Mouse (Mus musculus) hindbrain, embryonic 12.5 days (tissue): ENCODE results near the gene Abcd3. TPM values are rescaled to one million over a fixed set of nuclear protein-coding genes. Genes with fewer than 3 reads are reported as not detected.

ENCODE experiments used
- ATAC-seq: fragments of 200-750 bp; cut with Nextera tagmentation; 2 replicates; pipeline ENCODE4 v1.8.0; 2017; ENCODE audit warnings: moderate TSS enrichment; ENCODE audit not compliant: low FRiP score
- H3K27ac ChIP-seq: fragments of 300-500 bp; sonication (generic); 2 replicates; pipeline ENCODE4 v1.5.1; 2016; ENCODE audit warnings: mild to moderate bottlenecking
- H3K27me3 ChIP-seq: fragments of 300-500 bp; sonication (generic); 2 replicates; pipeline ENCODE4 v1.6.1; 2016; ENCODE audit warnings: mild to moderate bottlenecking
- H3K36me3 ChIP-seq: fragments of 300-500 bp; sonication (generic); 2 replicates; pipeline ENCODE4 v1.6.1; 2016; ENCODE audit warnings: mild to moderate bottlenecking
- H3K4me1 ChIP-seq: fragments of 300-500 bp; sonication (generic); 2 replicates; pipeline ENCODE4 v1.6.1; 2016
- H3K4me2 ChIP-seq: fragments of 300-500 bp; sonication (generic); replicated peaks from 2 replicates; pipeline ENCODE4 v1.6.1; 2016; ENCODE audit warnings: mild to moderate bottlenecking
- H3K4me3 ChIP-seq: fragments of 300-500 bp; sonication (generic); 2 replicates; pipeline ENCODE4 v1.5.1; 2016; ENCODE audit warnings: mild to moderate bottlenecking
- H3K9ac ChIP-seq: fragments of 300-500 bp; sonication (generic); 2 replicates; pipeline ENCODE4 v1.6.1; 2016; ENCODE audit warnings: mild to moderate bottlenecking, moderate library complexity
- H3K9me3 ChIP-seq: fragments of 300-500 bp; sonication (generic); replicated peaks from 2 replicates; pipeline ENCODE4 v1.6.1; 2016; ENCODE audit warnings: mild to moderate bottlenecking
- WGBS: fragments of 180-500 bp; shearing (Covaris S2); methylation state at CpG from one replicate; pipeline ENCODE4 v1.1.7; 2016; 5-methylcytosine and 5-hydroxymethylcytosine counted together
- polyA plus RNA-seq: library from polyadenylated mRNA; unstranded; fragments of >200 nt; fragmentation: Nextera tagmentation; extraction: Ambion mirVana; gene quantifications from 2 replicates; pipeline ENCODE4 v1.2.1, GENCODE M21; 2016

Abcd3 gene
- polyA plus RNA-seq, 1 experiment from 2014 or later = 65.3 TPM

DNA sequence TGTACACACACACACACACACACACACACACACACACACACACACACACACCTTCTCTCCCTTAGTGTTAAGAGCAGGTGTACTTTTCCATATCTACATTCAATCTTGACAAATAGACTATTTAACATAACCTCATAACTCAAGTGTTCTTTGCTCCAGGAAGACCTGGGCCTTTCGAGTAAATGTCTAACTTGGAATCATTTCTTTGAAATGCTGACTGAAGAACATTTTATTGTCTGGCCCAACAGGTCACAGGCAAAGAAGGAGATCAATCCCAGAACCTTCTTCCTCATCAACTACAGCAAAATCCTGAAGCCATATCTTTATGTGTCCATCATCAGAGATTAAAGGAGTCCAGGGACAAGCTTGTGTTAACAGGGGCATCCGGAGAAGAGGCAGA lies 100.6 kb downstream of the Abcd3 start:
- WGBS = 94% methylated on average over 2 of the region's 2 CpGs
- Histone ChIP-seq H3K4me2 (no peak overlapping the region), H3K27me3 (peaks cover 4% of the 10 kb centered on the region; the same call in 1 of the 2 replicates), H3K36me3 (no peaks in the 10 kb centered on the region), H3K4me3 (no peak overlapping the region), H3K9me3 (no peaks in the 10 kb centered on the region), H3K27ac (no peak overlapping the region), H3K4me1 (no peaks in the 10 kb centered on the region; the same call in 1 of the 2 replicates), H3K9ac (no peak overlapping the region)
- ATAC-seq = no peak

- Histone ChIP-seq H3K27ac (no peak overlapping the region), H3K9me3 (no peaks in the 10 kb centered on the region), H3K4me3 (no peak overlapping the region), H3K9ac (no peak overlapping the region), H3K36me3 (no peaks in the 10 kb centered on the region), H3K4me2 (no peak overlapping the region), H3K27me3 (0 out of 2 replicates have a peak, but pooled peaks cover under 1% of the 10 kb centered on the region), H3K4me1 (no peaks in the 10 kb centered on the region; the same call in 1 of the 2 replicates)
- no peak for ATAC-seq
- 75% methylated on average over 8 of the region's 8 CpGs for WGBS
Measured at GRCm38 (mm10) chr3:121713816-121714215, 101.3 kb downstream of the Abcd3 start.

GRCm38 (mm10) chr3:121713151-121713701 lies 101.9 kb downstream of the Abcd3 start:
- H3K27me3 ChIP-seq = no peaks in the 10 kb centered on the region
- ATAC-seq = no peak
- no peak overlapping the region for H3K4me2 ChIP-seq
- no peak overlapping the region for H3K4me3 ChIP-seq
- H3K27ac ChIP-seq = no peak overlapping the region
- 77% methylated on average over 17 of the region's 17 CpGs for WGBS
- no peaks in the 10 kb centered on the region; the same call in 1 of the 2 replicates for H3K4me1 ChIP-seq
- H3K9ac ChIP-seq = no peak overlapping the region
- no peaks in the 10 kb centered on the region for H3K9me3 ChIP-seq
- H3K36me3 ChIP-seq = no peaks in the 10 kb centered on the region

DNA sequence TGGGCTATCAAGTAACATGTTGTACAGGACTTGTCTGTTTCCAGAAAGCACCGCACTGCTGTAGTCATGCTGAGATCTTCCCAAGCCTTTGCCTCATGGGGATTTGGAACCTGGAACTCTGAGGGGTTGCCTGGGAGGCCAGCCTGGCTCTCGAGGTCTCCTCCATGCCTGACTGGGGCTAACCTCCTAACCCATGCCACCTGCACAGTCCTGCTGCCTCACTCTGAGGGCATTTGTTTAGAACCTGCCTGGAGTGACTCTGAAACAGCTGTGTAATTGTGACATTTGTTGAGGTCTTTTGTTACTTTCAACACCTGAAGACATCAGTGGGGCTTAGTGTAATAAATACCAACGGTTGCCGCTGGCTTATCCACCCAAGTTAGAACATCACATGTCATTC lies 102.9 kb downstream of the Abcd3 start:
- Histone ChIP-seq H3K9ac (no peak overlapping the region), H3K27me3 (no peaks in the 10 kb centered on the region), H3K36me3 (no peaks in the 10 kb centered on the region), H3K4me2 (no peak overlapping the region), H3K9me3 (no peaks in the 10 kb centered on the region), H3K4me1 (no peaks in the 10 kb centered on the region; the same call in 1 of the 2 replicates), H3K27ac (no peak overlapping the region), H3K4me3 (no peak overlapping the region)
- WGBS = 71% methylated on average over 4 of the region's 4 CpGs
- no peak for ATAC-seq

DNA sequence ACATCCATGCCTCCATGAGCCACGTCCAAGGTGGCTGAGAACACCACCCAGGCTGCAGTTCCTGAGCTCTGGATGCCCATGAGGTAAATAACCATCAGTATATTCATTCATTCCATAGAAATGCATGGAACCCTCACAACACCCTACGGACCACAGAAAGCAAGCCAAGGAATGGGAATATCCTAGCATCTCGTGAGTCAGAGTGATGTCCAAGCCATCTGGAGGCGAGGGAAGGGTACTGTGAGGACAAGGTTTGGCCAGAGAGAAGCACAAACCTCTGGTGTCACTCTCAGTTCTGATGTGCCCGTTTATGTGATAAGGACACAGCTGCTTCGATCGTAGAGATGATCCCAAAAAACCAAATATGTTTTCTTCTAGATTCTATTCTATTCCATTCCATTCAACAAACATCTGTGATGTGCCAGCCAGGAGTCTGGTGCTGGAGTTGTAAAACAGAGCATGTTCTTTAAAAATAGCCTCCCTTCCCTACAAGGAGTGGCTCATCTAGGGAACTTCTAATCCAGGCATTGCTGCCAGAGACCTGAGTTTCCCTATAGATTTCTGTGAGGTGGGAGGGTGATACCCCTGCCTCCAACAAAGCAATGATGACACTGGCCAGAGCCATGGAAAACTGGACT lies 104.1 kb downstream of the Abcd3 start:
- Histone ChIP-seq H3K4me1 (no peaks in the 10 kb centered on the region; the same call in 1 of the 2 replicates), H3K4me2 (no peak overlapping the region), H3K36me3 (no peaks in the 10 kb centered on the region), H3K9me3 (no peaks in the 10 kb centered on the region), H3K27ac (no peak overlapping the region), H3K27me3 (no peaks in the 10 kb centered on the region), H3K9ac (no peak overlapping the region), H3K4me3 (no peak overlapping the region)
- 89% methylated on average over 7 of the region's 7 CpGs for WGBS
- no peak for ATAC-seq

Other genes with a start within 250 kb of the Abcd3 start
- not detected in 2 replicates for gene 4930432M17Rik, start 144.5 kb downstream of the Abcd3 start, polyA plus RNA-seq
- gene F3, start 91.8 kb downstream of the Abcd3 start, polyA plus RNA-seq = 6.5 and 7.6 TPM in 2 replicates
- 41.5 and 50.6 TPM in 2 replicates for gene Arhgap29, start 137.2 kb upstream of the Abcd3 start, polyA plus RNA-seq
- 2.6 and 2.7 TPM in 2 replicates for gene Abca4, start 229.1 kb upstream of the Abcd3 start, polyA plus RNA-seq